Mouse (Mus musculus) cerebellum, postnatal 36 days (tissue): ENCODE measurements around the gene Celf1.
"Not testable (repeated sequence)": the region's sequence is repeated elsewhere in the genome, so short reads cannot be mapped to it uniquely, and the experiment has no call there.

Experiments used
- DNase-seq, 2 experiments: peaks; one replicate each; pipeline ENCODE4 v3.0.0; 2021 to 2022; ENCODE audit warnings: mixed read lengths in 2 of 2

Gene Celf1

DNA sequence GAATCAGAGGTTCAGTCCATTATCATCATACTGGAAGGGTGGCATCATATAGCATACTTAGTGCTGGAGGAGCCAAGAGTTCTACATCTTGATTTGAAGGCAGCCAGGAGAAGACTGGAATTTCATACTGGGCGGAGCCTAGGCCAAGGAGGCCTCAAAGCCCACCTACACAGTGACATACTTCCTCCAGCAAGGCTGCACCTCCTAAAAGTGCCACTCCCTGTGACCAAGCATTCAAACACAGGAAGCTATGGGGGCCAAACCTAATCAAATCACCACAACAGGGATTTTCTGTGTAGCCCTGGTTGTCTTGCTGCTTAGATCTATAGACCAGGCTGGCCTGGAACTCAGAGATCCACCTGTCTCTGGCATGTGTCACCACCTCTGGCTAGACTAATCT lies 83.8 kb downstream of the Celf1 start:
- DNase-seq = no peak

DNA sequence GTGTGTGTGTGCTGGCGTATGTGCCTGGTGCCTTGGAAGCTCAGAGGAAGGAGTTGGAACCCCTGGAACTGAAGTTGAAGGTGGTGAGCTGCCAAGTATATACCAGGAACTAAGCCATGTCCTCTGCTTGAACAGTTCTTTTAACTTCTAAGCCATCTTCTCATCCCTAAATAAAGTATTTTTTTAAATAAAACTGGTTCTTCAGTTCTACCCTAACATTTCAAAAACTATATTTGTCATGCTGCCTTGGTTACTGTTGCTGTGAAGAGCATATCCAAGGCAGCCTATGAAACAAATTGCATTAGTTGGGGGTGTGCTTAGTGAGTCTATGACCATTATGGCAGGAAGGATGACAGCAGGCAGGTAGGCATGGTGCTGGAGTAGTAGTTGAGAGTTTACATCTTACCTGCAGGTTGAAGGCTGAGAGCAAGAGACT lies 84.9 kb downstream of the Celf1 start:
- no peak for DNase-seq

DNA sequence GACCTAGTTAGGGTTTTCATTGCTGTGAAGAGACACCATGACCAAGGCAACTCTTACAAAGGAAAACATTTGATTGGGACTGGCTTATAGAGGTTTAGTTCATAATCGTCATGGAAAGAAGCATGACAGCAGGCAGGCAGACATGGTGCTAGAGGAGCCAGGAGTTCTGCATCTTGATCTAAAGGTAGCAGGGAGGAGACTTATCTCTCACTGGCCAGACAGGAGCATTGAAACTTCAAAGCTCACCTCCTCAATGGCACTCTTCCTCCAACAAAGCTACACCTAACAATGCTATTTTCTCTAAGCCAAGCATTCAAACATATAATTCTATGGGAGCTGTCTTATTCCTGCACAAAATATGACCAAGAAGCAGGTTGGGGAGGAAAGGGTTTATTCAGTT lies 86.3 kb downstream of the Celf1 start:
- DNase-seq = no peak

DNA sequence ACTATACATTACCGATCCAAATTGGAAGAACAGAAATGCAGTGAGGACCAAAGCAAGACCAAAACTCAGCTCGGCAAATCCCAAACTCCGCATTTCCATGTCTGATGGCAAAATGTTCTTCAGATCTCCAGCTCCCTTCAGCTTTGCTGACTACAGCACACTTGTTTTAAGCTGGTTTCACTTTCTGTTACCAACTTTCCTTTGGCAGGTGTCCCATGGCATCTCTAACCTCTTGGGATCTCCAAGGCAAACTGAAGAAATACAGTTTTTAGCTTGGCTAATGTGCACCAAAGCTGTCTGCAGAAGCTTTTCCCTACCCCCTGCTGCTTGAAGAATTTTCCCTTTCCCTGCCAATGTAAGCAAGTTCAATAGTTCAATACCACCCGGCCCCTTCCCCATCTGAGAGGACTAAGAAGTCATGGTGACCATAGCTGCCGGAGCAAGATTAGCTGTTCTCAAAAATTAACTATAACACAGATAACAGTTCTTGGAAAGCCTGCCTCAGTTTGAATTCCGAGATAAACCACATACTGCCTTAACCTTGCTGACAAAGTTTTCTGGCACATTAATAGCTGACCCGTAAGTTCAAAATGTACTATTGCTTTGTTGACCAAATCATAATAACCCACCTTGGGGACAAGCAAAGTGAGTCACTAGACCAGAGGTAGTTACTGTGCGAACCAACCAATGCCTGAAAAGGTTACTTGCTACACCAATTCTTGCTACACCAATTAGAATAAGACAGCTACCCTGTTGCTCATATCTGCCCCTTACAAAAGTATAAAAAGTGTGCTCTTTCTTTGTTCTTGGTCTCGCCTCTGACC lies 87.4 kb downstream of the Celf1 start:
- no peak for DNase-seq

DNA sequence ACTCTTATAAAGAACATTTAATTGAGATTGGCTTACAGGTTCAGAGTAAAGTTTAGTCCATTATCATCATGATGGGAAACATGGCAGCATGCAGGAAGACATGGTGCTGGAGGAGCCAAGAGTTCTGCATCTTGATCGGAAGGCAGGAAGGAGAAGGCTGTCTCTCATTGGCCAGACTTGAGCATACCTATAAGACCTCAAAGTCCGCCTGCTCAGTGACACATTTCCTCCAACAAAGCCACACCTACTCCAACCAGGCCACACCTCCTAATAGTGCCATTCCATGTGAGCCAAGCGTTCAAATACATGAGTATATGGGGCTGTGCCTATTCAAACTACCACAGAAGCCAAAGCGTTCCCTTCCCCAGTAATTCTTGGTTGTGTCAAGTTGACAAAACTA lies 91.0 kb downstream of the Celf1 start:
- no peak for DNase-seq

DNA sequence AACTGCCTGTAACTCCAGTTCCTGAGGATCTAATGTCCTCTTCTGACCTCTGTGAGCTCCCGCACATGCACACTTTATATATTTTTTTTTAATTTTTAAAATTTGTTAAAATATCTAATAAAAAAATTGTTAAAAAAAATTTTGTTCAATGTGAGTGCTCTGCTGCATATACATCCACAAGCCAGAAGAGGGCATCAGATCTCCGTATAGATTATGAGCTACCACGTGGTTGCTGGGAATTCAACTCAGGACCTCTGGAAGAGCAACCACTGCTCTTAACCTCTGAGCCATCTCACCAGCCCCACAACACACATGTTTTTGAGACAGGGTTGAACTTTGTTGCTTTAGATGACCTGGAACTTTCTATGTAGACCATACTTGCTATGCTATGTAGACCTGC lies 92.8 kb downstream of the Celf1 start:
- DNase-seq = no peak

DNA sequence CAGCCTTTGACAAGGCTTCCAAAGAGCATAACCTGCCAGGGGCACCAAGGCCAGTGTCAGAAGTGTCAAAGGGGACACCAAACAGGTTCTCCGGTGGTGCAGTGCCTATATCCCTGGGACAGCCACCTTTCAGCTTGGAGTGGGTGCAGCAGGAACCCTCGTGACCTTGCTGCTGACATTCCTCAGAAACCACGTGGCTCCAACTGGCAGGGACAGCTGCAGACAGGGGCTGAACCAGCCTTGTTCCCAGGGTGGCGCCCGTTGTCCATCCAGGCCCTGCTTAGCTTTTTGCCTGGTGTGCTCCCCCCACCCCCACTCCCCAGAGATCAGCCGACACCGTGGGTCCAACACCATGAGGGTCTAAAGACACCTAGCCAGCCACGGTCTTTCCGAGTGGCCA lies 95.2 kb downstream of the Celf1 start, which contains the start of gene Rapsn:
TSS of gene Rapsn (plus strand) at position 236 of the 400 bp plus-strand sequence.
- no peak for DNase-seq

DNA sequence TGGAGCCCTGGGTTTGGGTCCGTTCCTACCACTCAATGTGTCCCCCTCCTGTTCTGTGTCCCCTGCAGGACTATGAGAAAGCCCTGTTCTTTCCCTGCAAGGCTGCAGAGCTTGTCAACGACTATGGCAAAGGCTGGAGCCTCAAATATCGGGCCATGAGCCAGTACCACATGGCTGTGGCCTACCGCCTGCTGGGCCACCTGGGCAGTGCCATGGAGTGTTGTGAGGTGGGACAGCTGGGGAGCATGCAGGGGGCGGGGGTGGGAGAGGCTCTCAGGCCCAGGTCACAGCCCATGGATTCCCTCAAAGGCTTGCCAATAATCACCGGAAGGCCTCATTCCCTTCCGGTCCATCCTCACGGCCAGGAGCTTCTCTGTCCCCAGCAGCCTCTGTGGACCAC lies 101.6 kb downstream of the Celf1 start:
- DNase-seq = no peak

DNA sequence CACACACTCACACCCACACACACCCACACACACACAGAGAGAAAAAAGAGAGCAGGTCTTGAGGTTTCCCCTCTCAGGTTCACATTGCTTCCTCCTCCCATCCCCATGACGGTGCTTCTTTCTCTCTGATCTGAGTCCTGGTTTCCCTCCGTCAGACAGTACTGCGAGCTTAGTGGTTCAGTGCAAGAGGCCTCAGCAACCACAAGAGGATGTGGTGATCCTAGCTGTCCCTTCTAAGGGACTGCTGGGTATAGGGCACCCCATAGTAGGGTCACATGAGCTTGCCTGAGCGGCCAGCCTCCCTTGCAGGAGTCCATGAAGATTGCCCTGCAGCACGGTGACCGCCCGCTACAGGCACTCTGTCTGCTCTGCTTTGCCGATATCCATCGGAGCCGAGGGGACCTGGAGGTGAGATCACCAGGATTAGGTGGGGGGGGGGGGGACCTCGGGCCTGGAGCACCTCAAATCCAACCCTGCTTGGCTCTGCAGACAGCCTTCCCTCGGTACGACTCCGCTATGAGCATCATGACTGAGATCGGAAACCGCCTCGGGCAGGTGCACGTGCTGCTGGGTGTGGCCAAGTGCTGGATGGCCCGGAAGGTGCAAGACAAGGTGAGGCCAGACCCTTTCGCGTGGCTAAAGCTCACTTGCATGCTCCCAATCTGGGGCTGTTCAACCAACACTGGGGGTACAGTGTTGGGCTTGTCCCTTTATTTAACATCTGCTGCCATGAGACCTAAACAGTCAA lies 102.6 kb downstream of the Celf1 start:
- no peak for DNase-seq

DNA sequence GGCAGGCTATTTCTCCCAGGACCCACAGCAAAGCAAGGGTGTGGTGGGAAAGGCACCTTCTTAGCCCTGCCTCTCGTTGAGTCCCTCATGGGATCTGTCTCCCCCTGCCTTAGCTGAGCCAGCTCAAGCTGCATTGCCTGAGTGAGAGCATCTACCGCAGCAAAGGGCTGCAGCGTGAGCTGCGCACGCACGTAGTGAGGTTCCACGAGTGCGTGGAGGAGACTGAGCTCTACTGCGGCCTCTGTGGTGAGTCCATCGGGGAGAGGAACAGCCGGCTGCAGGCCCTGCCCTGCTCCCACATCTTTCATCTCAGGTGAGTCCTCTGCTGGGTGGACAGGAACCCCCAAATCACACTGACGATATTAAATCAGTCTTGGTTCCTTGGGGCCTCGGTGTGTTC lies 104.5 kb downstream of the Celf1 start:
- DNase-seq = no peak

DNA sequence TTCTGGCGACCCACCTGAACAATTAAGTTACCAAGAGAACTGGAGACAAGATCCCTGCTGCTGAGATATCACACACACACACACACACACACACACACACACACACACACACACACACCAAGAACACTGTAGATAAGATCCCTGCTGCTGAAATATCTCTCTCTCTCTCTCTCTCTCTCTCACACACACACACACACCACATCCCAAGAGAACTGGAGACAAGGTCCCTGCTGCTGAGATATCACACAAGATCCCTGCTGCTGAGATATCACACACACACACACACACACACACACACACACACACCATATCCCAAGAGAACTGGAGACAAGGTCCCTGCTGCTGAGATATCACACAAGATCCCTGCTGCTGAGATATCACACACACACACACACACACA lies 105.6 kb downstream of the Celf1 start:
- DNase-seq = not testable (repeated sequence)

DNA sequence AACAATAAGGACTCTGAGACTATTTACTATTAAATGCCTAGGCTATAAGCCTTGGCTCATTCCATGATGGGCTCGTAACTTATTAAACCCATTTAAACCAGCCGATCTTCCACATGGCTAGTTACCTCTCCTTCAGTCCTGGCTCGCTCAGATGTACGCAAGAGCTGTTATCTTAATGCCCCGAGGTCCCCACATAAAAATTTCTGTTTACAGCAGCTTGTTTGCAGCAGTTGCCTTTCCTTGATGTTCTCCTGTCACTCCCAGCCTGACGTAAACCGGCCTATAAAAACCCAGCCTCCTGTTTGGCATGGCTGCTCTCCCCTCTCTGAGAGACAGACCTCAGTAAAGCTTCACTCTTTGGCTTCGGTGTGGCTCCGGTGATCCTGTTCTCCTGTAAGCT lies 107.2 kb downstream of the Celf1 start:
- no peak for DNase-seq

DNA sequence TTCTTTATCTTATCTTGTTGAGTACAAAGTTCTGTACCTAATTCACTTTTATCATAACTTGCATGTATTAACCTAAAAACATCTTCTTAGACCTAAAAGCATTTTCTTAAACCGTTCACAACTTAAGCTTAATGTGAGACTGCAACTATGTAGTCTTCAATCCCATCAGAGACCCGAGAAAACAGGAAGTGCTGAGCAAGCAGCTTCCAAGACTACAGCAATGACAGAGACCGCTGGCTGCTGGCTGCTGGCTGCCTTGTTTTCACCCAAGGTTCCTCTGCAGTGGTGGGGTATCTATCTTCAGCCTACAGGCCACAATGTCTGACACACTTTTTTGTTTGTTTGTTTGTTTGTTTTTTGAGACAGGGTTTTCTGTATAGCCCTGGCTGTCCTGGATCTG lies 111.7 kb downstream of the Celf1 start:
- no peak for DNase-seq

DNA sequence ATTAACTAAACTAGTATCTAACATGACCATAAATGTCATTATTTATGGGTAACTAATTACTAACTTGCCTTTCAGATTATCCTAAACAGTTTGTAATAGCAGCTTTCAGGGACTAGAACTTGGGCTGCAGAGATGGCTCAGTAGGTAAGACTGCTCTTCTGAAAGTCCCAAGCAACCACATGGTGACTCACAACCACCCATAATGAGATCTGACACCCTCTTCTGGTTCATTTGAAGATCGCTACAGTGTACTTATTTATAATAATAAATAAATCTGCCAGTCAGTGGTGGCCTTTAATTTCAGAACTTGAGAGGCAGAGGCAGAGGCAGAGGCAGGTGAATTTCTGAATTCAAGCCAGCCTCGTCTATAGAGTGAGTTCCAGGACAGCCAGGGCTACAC lies 112.6 kb downstream of the Celf1 start:
- DNase-seq = no peak

DNA sequence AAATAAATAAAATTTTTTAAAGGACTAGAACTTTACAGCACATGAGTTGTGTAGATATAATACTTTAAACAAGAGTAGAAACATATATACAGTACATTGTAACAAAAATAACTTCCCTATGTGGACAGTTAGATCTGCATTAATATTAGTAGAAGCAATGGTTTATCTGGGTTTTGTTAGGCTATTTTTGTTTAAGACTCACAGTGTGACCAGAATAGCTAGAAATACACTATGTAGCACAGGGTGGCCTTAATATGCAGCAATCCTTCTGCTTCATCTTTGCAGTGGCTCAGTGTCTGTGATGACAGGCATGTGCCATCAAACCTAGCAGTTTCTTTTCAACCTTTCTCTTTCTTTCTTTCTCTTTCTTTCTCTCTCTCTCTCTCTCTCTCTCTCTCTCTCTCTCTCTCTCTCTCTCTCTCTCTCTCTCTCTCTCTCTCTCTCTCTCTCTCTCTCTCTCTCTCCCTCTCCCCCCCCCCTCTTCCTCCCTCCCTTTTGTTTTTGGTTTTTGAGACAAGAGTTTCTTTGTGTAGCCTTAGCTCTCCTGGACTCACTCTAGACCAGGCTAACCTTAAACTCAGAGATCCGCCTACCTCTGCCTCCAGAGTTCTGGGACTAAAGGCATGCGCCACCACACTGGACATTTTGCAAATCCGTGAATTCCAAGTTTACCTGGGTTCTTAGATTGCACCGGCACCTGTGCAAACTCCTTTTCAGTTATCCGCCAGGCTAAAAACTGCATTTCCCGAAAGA lies 113.2 kb downstream of the Celf1 start:
- no peak for DNase-seq

DNA sequence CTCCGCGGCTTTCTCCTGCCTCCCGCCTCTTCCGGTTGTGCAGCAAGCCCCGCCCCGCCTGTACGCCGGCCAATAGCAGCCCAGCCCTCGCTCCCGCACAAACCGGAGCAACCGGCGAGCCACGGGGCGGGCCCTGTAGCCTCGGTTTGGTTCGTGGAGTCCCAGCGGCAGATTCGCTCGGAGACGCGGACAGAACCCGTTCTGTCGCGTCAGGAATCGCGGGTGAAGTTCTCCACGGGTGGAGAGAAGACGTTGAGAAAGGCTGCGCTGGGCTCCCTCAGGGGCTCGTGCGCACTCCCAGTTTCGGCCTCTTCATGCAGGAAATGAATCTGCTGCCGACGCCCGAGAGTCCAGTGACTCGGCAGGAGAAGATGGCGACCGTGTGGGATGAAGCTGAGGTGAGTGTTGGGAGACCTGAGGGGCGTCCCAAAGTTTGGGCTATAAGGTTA lies 113.8 kb downstream of the Celf1 start, which contains the start of gene Psmc3:
TSS of gene Psmc3 (plus strand) at position 76 of the 449 bp plus-strand sequence.
- DNase-seq = peak; percentile 97 to 99

DNA sequence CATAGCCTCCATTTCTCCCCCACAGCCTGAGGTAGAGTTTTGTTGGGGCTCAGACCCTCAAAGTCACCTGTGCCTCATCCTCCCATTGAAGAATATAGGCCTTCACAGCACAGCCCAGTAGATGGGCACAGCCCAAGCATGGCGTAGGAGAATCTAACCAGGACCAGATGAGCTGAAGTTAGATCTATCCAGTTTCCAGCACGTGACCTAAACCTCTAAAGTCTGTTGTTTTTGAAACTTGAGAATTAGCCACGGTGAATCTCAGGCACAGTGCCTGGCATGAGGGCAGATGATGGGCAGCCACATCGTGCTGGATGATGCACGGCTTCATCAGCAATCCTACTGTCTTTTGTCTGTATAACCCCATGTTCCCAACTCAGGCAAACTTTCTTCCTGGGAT lies 118.3 kb downstream of the Celf1 start:
- no peak for DNase-seq

DNA sequence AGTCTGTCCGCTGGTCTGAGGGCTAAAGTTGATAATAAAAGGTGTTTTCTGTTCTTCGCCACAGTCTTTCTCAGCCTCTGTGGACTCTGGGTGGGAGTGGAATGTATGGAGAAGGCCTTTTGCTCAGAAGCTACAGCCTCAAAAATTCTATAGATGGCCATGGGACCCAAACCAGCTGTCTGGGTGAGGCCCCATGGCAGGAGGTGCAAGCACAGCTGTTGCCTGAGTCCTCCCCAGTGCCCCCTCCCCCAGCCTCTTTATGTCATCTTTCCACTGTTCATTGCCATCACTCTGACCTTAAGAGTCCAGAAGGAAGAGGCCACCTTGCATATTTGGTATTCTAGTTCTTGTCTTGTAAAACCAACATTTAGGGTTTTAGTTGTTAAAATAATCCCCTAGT lies 119.2 kb downstream of the Celf1 start:
- DNase-seq = no peak

DNA sequence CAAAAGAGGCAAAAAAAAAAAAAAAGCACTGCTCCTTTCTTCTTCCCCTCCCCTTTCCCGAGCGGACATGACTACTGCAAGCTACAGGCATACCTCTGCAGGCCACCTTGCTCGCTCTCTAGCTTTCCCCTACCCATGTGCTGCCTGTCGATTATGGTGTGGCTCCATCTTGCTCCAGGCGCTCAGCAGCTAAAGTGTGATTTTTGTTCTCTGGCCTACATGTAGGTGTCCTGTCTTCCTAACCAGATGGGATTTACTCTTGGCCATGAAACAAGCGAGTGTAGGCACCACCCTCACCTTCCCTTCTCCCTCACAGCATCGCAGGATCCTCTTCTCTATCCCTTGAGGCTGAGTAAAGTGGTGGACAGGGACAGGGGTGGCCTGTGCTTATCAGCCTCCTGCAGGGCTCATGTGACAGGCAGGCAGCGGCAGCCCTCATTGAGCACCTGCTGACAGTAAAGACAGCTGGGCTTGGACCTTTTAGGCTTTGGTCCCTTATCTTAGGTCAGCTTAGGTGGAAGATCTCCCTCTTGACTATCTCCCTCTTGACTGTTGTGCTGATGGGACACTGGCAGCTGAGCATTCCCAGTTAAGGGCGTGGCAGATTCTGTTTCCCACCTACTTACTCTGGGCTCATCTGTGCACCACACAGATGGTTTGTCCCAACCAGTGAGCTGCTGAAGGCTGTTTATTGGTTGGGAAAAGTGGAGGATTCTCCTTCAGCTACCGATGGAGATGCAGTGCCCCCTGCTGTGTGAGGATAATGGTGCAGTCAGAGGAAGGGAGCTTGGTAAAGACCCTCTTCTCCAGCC lies 120.6 kb downstream of the Celf1 start:
- peak in 1 of 2 experiments; percentile 29 for DNase-seq

DNA sequence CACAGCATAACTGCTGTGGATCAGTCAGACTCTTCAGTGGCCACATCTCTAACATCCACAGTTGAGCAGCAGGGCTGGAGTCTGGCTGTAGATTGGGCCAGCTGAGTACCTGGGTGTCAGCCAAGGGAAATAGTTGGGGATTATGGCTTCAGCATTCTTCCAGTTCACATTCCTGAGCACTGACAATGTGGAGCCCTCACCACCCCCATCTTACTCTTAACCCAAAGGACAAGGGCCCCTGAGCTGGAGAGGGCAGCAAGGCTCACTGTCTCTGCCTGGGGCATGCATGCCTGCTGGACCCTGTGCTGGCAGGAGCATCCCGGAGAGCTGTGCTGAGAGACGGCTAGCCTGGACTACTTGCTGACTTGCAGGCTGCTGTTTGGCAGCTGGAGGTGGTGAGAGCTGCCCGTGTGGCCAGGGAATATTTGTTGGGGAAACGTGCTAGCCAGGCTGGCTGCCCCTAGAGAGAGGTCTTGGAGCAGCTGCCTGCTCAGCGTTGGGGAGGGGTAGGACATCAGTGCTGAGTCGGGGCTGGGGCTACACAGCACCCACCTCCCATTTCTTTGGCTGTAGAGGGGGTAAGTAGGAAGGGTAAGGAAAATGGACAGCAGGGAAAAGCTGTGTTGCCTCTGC lies 121.8 kb downstream of the Celf1 start:
- DNase-seq = no peak

DNA sequence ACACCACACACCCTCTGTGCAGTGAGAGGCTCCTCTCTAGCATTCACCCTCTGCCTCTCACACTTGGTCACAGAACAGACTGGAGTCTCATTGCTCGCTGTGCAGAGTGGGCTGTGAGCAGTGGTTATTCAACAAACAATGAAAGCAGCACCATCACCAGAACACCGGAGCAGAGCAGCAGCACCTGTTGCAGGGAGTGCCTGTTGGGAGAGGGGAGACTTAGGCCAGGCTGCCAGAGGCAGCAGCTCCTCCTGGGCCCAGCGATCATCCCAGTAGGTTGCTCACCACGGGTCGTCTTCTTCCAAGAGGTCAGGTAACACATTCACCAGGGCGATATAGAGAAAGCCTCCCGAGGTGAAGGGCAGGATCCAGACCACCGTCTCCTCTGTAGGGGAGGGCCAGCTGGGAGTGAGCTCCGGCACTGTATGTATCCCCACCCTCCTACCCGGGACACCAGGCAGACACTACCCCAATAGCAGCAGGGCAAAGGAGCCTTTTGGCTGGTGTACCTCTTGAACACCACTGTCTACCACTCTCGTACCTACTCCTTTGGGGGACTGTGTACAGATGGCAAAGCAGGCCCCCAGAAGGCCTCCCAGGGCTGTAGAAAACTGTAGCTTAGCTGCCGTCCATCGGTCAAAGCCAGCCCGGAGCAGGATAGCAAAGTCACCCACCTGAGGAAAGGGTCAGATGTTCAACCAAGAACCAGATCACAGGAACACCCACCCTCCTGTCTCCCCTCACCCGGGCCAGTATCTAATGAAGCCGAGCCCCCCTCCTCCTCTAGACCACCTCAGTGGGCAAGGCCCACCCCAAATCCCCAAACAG lies 122.8 kb downstream of the Celf1 start:
- no peak for DNase-seq
